Mouse (Mus musculus) B cell, adult (primary cell): ENCODE results near the gene Cgref1. TPM values are rescaled to one million over a fixed set of nuclear protein-coding genes. Genes with fewer than 3 reads are reported as not detected.

Experiments
- total RNA-seq: library from RNA; stranded (reverse); gene quantifications from 4 replicates; pipeline ENCODE4 v1.2.4, GENCODE M21; 2023; ENCODE audit not compliant: inconsistent age

Gene Cgref1
- total RNA-seq: not detected in 4 replicates

GRCm38 (mm10) chr5:30944956-30945781, at the start of gene Cgref1:
TSS of gene Cgref1 (minus strand) at chr5:30945591.

GRCm38 (mm10) chr5:30968416-30968815, 23.0 kb upstream of the Cgref1 start, which contains the start of gene Tcf23:
TSS of gene Tcf23 (plus strand) at chr5:30968662.

GRCm38 (mm10) chr5:30959966-30960501, 14.6 kb upstream of the Cgref1 start, which contains the start of gene Preb:
TSS of gene Preb (minus strand) at chr5:30960361.

GRCm38 (mm10) chr5:30921256-30922033, 23.9 kb downstream of the Cgref1 start, which contains the start of gene Khk:
TSS of gene Khk (plus strand) at chr5:30921431.

GRCm38 (mm10) chr5:30913060-30913841, 32.1 kb downstream of the Cgref1 start, which contains the start of gene Emilin1:
TSS of gene Emilin1 (plus strand) at chr5:30913402.

GRCm38 (mm10) chr5:30907413-30908059, 37.9 kb downstream of the Cgref1 start, which contains the start of gene Ost4:
TSS of gene Ost4 (minus strand) at chr5:30907788.

GRCm38 (mm10) chr5:30888337-30889087, 56.9 kb downstream of the Cgref1 start, which contains the start of gene Agbl5:
TSS of gene Agbl5 (plus strand) at chr5:30888694.

Other genes with a start within 250 kb of the Cgref1 start
- not detected in 4 replicates for gene Dpysl5, start 234.0 kb downstream of the Cgref1 start, total RNA-seq
- 7.1 to 8.0 TPM (median 7.9 TPM) in 4 replicates for gene Mapre3, start 130.9 kb downstream of the Cgref1 start, total RNA-seq
- gene Tmem214, start 77.6 kb downstream of the Cgref1 start, total RNA-seq: 41.6 to 48.8 TPM (median 46.7 TPM) in 4 replicates
- 16.6 to 22.1 TPM (median 20.9 TPM) in 4 replicates for gene Agbl5, start 56.9 kb downstream of the Cgref1 start, total RNA-seq
- gene Ost4, start 37.8 kb downstream of the Cgref1 start, total RNA-seq: 159 to 190 TPM (median 185 TPM) in 4 replicates
- gene Emilin1, start 32.2 kb downstream of the Cgref1 start, total RNA-seq: 0.94 to 2.2 TPM (median 1.3 TPM) in 4 replicates
- 11.8 to 19.5 TPM (median 13.3 TPM) in 4 replicates for gene Khk, start 24.2 kb downstream of the Cgref1 start, total RNA-seq
- 173 to 178 TPM (median 174 TPM) in 4 replicates for gene Preb, start 14.8 kb upstream of the Cgref1 start, total RNA-seq
- 0.16 TPM in 1 of 4 replicates, not detected in the others for gene Tcf23, start 23.1 kb upstream of the Cgref1 start, total RNA-seq
- 34.7 to 50.5 TPM (median 41.7 TPM) in 4 replicates for gene Atraid, start 102.7 kb upstream of the Cgref1 start, total RNA-seq
- 9.7 to 14.3 TPM (median 10.6 TPM) in 4 replicates for gene Slc5a6, start 103.3 kb upstream of the Cgref1 start, total RNA-seq
- gene Cad, start 109.2 kb upstream of the Cgref1 start, total RNA-seq: 57.4 to 64.3 TPM (median 61.9 TPM) in 4 replicates
- not detected in 4 replicates for gene Dnajc5g, start 160.7 kb upstream of the Cgref1 start, total RNA-seq
- 0.22 to 1.9 TPM (median 0.54 TPM) in 3 of 4 replicates, not detected in the other for gene Slc30a3, start 162.6 kb upstream of the Cgref1 start, total RNA-seq
- not detected in 4 replicates for gene Trim54, start 171.1 kb upstream of the Cgref1 start, total RNA-seq
- gene Ucn, start 193.2 kb upstream of the Cgref1 start, total RNA-seq: not detected in 4 replicates
- gene Mpv17, start 208.7 kb upstream of the Cgref1 start, total RNA-seq: 16.5 to 23.3 TPM (median 19.8 TPM) in 4 replicates
- gene Gm29609, start 234.3 kb upstream of the Cgref1 start, total RNA-seq: 3.2 to 5.6 TPM (median 4.2 TPM) in 4 replicates
- 171 to 195 TPM (median 190 TPM) in 4 replicates for gene Gtf3c2, start 234.6 kb upstream of the Cgref1 start, total RNA-seq
- 74.9 to 85.8 TPM (median 84.0 TPM) in 4 replicates for gene Snx17, start 247.6 kb upstream of the Cgref1 start, total RNA-seq
- gene Eif2b4, start 247.8 kb upstream of the Cgref1 start, total RNA-seq: 33.8 to 58.0 TPM (median 38.8 TPM) in 4 replicates